Mouse (Mus musculus) spleen, adult 2 months (tissue): Measurements from ENCODE around the gene Rfx6. TPM values are rescaled to one million over a fixed set of nuclear protein-coding genes. Genes with fewer than 3 reads are reported as not detected.

Source experiments
- DNase-seq, 2 experiments: peaks; one replicate each; pipeline versions ENCODE4 v3.0.0 to v3.0.0-alpha.2; 2012 to 2021; ENCODE audit warnings: low spot score in 2 of 2, low read depth in 1 of 2
- H3K27ac ChIP-seq: fragments of 200-500 bp; 2 replicates; pipeline ENCODE4 v1.5.1; 2012; ENCODE audit warnings: low read length, inconsistent platforms; ENCODE audit not compliant: insufficient read depth
- H3K27me3 ChIP-seq: fragments of 200-500 bp; 2 replicates; pipeline ENCODE4 v1.6.1; 2012; ENCODE audit warnings: mild to moderate bottlenecking, moderate library complexity, low read length, inconsistent platforms; ENCODE audit not compliant: control insufficient read depth, insufficient read depth
- H3K36me3 ChIP-seq: fragments of 200-500 bp; 2 replicates; pipeline ENCODE4 v1.6.1; 2012; ENCODE audit warnings: mild to moderate bottlenecking, low read length, inconsistent platforms; ENCODE audit not compliant: control insufficient read depth, insufficient read depth
- H3K4me1 ChIP-seq: fragments of 200-500 bp; 2 replicates; pipeline ENCODE4 v1.6.1; 2011; ENCODE audit warnings: inconsistent platforms; ENCODE audit not compliant: control insufficient read depth, insufficient read depth, insufficient read length
- H3K4me3 ChIP-seq: fragments of 200-500 bp; 2 replicates; pipeline ENCODE4 v1.5.1; 2011; ENCODE audit warnings: mild to moderate bottlenecking, inconsistent platforms; ENCODE audit not compliant: insufficient read depth, insufficient read length; ENCODE audit errors: extremely low read depth
- CTCF ChIP-seq: fragments of 200-500 bp; IDR thresholded peaks from 2 replicates; pipeline ENCODE4 v1.5.1; 2011; ENCODE audit warnings: mild to moderate bottlenecking, inconsistent platforms; ENCODE audit not compliant: insufficient read depth, insufficient read length, insufficient replicate concordance; ENCODE audit errors: extremely low read depth
- POLR2A ChIP-seq: fragments of 200-500 bp; IDR thresholded peaks from 2 replicates; pipeline ENCODE4 v1.6.1; 2011; ENCODE audit warnings: low read depth, low read length, inconsistent platforms
- WGBS: fragments of 180-500 bp; shearing (Covaris S2); methylation state at CpG from one replicate; pipeline ENCODE4 v1.1.7; 2018; 5-methylcytosine and 5-hydroxymethylcytosine counted together
- polyA plus RNA-seq: library from polyadenylated mRNA; depleted of rRNA; stranded (reverse); fragments of >200 nt; gene quantifications from 2 replicates; pipeline ENCODE4 v1.2.3, GENCODE M21; 2012

Rfx6 gene
- polyA plus RNA-seq, 1 experiment = not detected

DNA sequence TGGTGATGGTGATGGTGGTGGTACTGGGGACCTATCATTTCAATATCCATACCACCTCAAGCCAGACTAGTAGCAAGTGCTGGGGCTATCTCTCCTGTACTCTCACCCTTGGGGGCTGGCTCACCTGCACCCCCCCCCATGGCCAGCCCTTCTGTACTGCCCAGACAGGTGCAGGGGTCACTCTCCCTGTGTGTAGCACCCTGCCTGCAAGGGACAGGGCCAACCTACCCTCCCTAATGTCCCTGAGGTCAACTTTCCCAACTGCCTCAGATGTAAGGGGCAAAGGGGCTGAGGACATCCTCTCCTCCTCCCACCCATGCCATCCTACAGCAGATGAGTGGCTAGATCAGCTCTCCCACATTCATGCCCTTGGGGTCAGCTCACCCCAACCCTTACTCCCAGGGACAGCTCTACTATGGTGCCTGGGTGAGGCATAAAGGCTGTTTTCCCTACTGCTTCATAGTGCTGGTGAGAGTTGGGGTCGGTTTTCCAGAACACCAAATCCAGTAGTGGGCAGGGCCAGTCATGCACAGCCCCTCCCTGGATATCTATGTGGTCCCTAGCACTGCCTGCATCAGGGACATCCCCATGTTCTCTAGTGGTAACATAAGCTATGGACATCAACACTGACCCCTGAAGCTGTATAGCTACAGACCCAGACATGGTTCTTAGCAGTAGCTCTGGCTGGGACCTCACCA lies 5.3 kb upstream of the Rfx6 start:
- Histone ChIP-seq H3K27ac (no peak overlapping the region), H3K4me3 (no peak overlapping the region), H3K4me1 (no peaks in the 10 kb centered on the region), H3K27me3 (no peaks in the 10 kb centered on the region), H3K36me3 (no peaks in the 10 kb centered on the region)
- no peak for DNase-seq
- WGBS = 32% methylated on average over 1 of the region's 1 CpGs
- TF ChIP-seq POLR2A = no peak
- no peak for TF ChIP-seq CTCF

- no peak for DNase-seq
- Histone ChIP-seq H3K4me3 (no peak overlapping the region), H3K27ac (no peak overlapping the region), H3K36me3 (no peaks in the 10 kb centered on the region), H3K4me1 (no peaks in the 10 kb centered on the region), H3K27me3 (peaks cover 3% of the 10 kb centered on the region; the same call in 1 of the 2 replicates)
- no peak for TF ChIP-seq POLR2A
- 13% methylated on average over 10 of the region's 10 CpGs for WGBS
These were observed 689 bp downstream of the Rfx6 start for GRCm38 (mm10) chr10:51678251-51678639.

DNA sequence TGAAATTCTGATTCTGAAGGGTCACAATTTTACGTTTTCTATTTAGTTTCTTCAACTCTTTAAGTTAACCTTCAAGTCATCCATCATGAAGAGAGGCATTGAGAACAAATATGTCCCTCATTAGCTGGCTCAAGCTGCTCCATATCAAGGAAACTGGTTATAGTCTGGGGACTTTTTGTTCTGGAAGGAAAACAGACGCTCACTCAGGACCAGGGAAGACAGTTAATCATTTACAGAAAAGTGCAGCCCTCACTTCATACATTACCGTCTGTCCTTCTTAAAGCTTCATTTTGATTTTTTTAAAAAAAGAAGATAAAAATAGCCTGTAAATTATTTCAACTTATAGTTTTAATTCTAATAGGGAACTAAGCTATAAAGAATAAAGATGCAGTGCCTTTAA lies 43.3 kb downstream of the Rfx6 start:
- WGBS = 71% methylated on average over 3 of the region's 3 CpGs
- DNase-seq = no peak

DNA sequence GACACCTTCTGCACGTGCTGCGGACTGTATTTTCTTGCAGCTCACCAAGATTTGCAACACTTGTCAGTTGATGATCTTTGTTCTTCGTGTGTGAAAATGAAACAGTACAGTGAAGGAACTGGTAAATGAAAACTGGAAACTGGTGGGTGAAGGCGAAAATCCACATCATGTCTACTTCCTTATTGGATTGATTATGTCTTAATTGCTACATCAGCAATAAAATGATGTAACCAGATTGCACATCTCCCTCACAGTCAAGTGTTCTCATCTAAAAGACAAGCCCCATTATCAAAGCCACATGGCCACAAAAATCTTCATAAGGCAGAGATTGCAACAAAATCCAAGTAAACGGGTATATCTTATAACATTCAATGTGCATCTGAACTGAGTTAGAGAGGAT lies 83.9 kb downstream of the Rfx6 start:
- Histone ChIP-seq H3K4me3 (no peak overlapping the region), H3K27me3 (no peaks in the 10 kb centered on the region), H3K27ac (no peak overlapping the region), H3K36me3 (no peaks in the 10 kb centered on the region), H3K4me1 (no peaks in the 10 kb centered on the region)
- no peak for DNase-seq
- WGBS = 78% methylated on average over 5 of the region's 5 CpGs
- TF ChIP-seq CTCF = no peak
- no peak for TF ChIP-seq POLR2A

More for the DNA sequence above, 43.3 kb downstream of the Rfx6 start:
- Histone ChIP-seq H3K36me3 (no peaks in the 10 kb centered on the region), H3K4me3 (no peak overlapping the region), H3K27me3 (no peaks in the 10 kb centered on the region), H3K4me1 (no peaks in the 10 kb centered on the region), H3K27ac (no peak overlapping the region)
- TF ChIP-seq POLR2A (no peak), CTCF (no peak)

GRCm38 (mm10) chr10:51763241-51763640 lies 85.7 kb downstream of the Rfx6 start:
- 92% methylated on average over 2 of the region's 2 CpGs for WGBS
- no peak for TF ChIP-seq POLR2A
- TF ChIP-seq CTCF = no peak
- H3K36me3 ChIP-seq = no peaks in the 10 kb centered on the region
- no peaks in the 10 kb centered on the region for H3K4me1 ChIP-seq
- H3K4me3 ChIP-seq = no peak overlapping the region
- DNase-seq = no peak
- H3K27ac ChIP-seq = no peak overlapping the region
- H3K27me3 ChIP-seq = no peaks in the 10 kb centered on the region

DNA sequence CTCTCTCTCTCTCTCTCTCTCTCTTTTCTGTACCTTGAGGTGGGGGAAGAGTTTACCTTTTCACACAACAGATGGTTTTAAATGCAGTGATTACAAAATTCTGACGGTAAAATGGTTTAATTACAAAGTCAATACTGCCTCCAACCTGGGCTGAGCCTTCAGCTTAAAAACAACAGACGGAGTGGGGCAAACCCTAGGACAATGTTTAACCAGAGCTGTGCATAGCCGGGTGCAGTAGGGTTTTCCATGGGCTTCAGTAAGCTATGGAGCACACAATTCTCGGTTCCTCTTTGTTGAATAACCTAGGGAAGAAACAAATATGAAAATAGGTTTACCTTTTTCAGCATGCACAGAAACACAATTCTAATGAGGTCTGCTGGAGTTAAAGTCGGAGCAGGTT lies 90.9 kb downstream of the Rfx6 start:
- TF ChIP-seq POLR2A (no peak), CTCF (no peak)
- Histone ChIP-seq H3K36me3 (no peaks in the 10 kb centered on the region), H3K27me3 (no peaks in the 10 kb centered on the region), H3K4me1 (no peaks in the 10 kb centered on the region), H3K27ac (no peak overlapping the region), H3K4me3 (no peak overlapping the region)
- WGBS = 71% methylated on average over 5 of the region's 5 CpGs
- no peak for DNase-seq

GRCm38 (mm10) chr10:51769252-51769651 lies 91.7 kb downstream of the Rfx6 start:
- 59% methylated on average over 7 of the region's 7 CpGs for WGBS
- Histone ChIP-seq H3K27me3 (no peaks in the 10 kb centered on the region), H3K27ac (no peak overlapping the region), H3K4me1 (no peaks in the 10 kb centered on the region), H3K4me3 (no peak overlapping the region), H3K36me3 (no peaks in the 10 kb centered on the region)
- TF ChIP-seq POLR2A (no peak), CTCF (no peak)
- no peak for DNase-seq
